ENCODE assay signal across 19 mouse cellular contexts in genomic region chr6:94881139-94881538, GRCm38 (mm10).
DNase-seq lines count a peak whose midpoint lies in the region; ATAC-seq lines count a peak whose summit lies in the region.
"Had no signal": no experiment of that assay in that cellular context is flagged by ENCODE, and none has a peak within 500 bp of the region (broad histone marks: within the 10 kb centered on the region; RNA-seq: fewer than 3 reads in every experiment).

No protein-coding gene starts in this region.

- no peaks in the 10 kb centered on the region for H3K9me3 ChIP-seq in limb, embryonic 12.5 days
- no peaks in the 10 kb centered on the region for H3K9me3 ChIP-seq in limb, embryonic 10.5 days (replicated peaks)
- no peaks in the 10 kb centered on the region for H3K9me3 ChIP-seq in limb, embryonic 15.5 days
- H3K9me3 ChIP-seq: heart, embryonic 13.5 days; liver, embryonic 12.5 days; midbrain, embryonic 12.5 days had no signal

- H3K4me1 ChIP-seq in limb, embryonic 12.5 days (replicated peaks): peaks cover 15% of the 10 kb centered on the region
- H3K4me1 ChIP-seq in limb, embryonic 10.5 days: 0 out of 2 replicates have a peak, but pooled peaks cover 5% of the 10 kb centered on the region
- peaks cover 15% of the 10 kb centered on the region for H3K4me1 ChIP-seq in limb, embryonic 15.5 days
- H3K4me1 ChIP-seq: heart, embryonic 13.5 days; liver, embryonic 12.5 days; midbrain, embryonic 12.5 days had no signal

- intact Hi-C loops in left cerebral cortex, postnatal 4 days (cut with DNase I): no loop called here

- peak overlapping the region; percentile 79 for H3K27ac ChIP-seq in limb, embryonic 12.5 days
- H3K27ac ChIP-seq in limb, embryonic 10.5 days: no peak overlapping the region
- H3K27ac ChIP-seq in limb, embryonic 15.5 days: peak overlapping the region; percentile 69
- H3K27ac ChIP-seq: heart, embryonic 13.5 days; kidney, postnatal 0 days; liver, embryonic 12.5 days; midbrain, embryonic 12.5 days had no signal

- no peak overlapping the region for H3K9ac ChIP-seq in limb, embryonic 12.5 days (replicated peaks)
- H3K9ac ChIP-seq in limb, embryonic 15.5 days: no peak overlapping the region
- H3K9ac ChIP-seq: heart, embryonic 13.5 days; liver, embryonic 12.5 days; midbrain, embryonic 12.5 days had no signal

- no peak for DNase-seq in limb, embryonic 10.5 days (ENCODE audit: low spot score)
- DNase-seq in urinary bladder, postnatal 25 days (ENCODE audit: low spot score): peak; percentile 15
- DNase-seq in urinary bladder, postnatal 10 days (ENCODE audit: low spot score): no peak
- DNase-seq in left cerebral cortex, postnatal 4 days: no peak
- no peak for DNase-seq in testis, postnatal 14 days (ENCODE audit: low spot score)
- DNase-seq: adrenal gland, postnatal 10 days; cerebellum, adult 11 months; cerebellum, postnatal 14 days; heart, adult 11 months; heart, postnatal 36 days; thymus, adult 2 months had no signal

- WGBS in limb, embryonic 12.5 days: 50% methylated on average over 10 of the region's 10 CpGs
- 92% methylated on average over 10 of the region's 10 CpGs for WGBS in limb, embryonic 10.5 days
- 30% methylated on average over 10 of the region's 10 CpGs for WGBS in limb, embryonic 15.5 days

- no peak overlapping the region for H3K4me3 ChIP-seq in limb, embryonic 12.5 days (replicated peaks)
- H3K4me3 ChIP-seq in limb, embryonic 10.5 days: no peak overlapping the region
- H3K4me3 ChIP-seq in limb, embryonic 15.5 days: no peak overlapping the region
- H3K4me3 ChIP-seq: erythroblast, embryonic 14.5 days; heart, embryonic 13.5 days; liver, embryonic 12.5 days; midbrain, embryonic 12.5 days had no signal

- H3K36me3 ChIP-seq in limb, embryonic 12.5 days: no peaks in the 10 kb centered on the region
- H3K36me3 ChIP-seq in limb, embryonic 10.5 days: no peaks in the 10 kb centered on the region
- no peaks in the 10 kb centered on the region for H3K36me3 ChIP-seq in limb, embryonic 15.5 days
- H3K36me3 ChIP-seq: heart, embryonic 13.5 days; liver, embryonic 12.5 days; midbrain, embryonic 12.5 days had no signal

- ATAC-seq in limb, embryonic 12.5 days (ENCODE audit: insufficient number of reproducible peaks, insufficient read depth, low FRiP score, low TSS enrichment, low read depth): no peak
- no peak for ATAC-seq in limb, embryonic 15.5 days (ENCODE audit: insufficient number of reproducible peaks, low FRiP score, low TSS enrichment, low read depth)
- ATAC-seq: forebrain, embryonic 16.5 days; liver, embryonic 12.5 days had no signal

- H3K27me3 ChIP-seq in limb, embryonic 12.5 days: no peaks in the 10 kb centered on the region; the same call in 1 of the 2 replicates
- H3K27me3 ChIP-seq in limb, embryonic 10.5 days (ENCODE audit: low read depth, poor library complexity, severe bottlenecking): no peaks in the 10 kb centered on the region
- 0 out of 2 replicates have a peak, but pooled peaks cover 2% of the 10 kb centered on the region for H3K27me3 ChIP-seq in limb, embryonic 15.5 days
- H3K27me3 ChIP-seq: liver, embryonic 12.5 days; midbrain, embryonic 12.5 days had no signal

- no peak overlapping the region for H3K4me2 ChIP-seq in limb, embryonic 12.5 days
- no peak overlapping the region for H3K4me2 ChIP-seq in limb, embryonic 15.5 days
- H3K4me2 ChIP-seq: heart, embryonic 13.5 days; liver, embryonic 12.5 days; midbrain, embryonic 12.5 days had no signal
